Mouse (Mus musculus): ENCODE data around the gene Katnal1.

- no peak for TF ChIP-seq TAL1 (IDR thresholded peaks at IDR 0.05; ENCODE audit: low read length)
- TF ChIP-seq GATA1 (IDR thresholded peaks at IDR 0.05; ENCODE audit: low read length) = no peak
Measured at GRCm38 (mm10) chr5:148924051-148924450, 5.1 kb downstream of the Katnal1 start.

Measured in erythroblast, embryonic 14.5 days (primary cell).